Mouse (Mus musculus) heart, postnatal 36 days (tissue): Measurements from ENCODE around the gene Ccr9. TPM values are rescaled to one million over a fixed set of nuclear protein-coding genes. Genes with fewer than 3 reads are reported as not detected.

Source experiments
- DNase-seq, 2 experiments: peaks; one replicate each; pipeline ENCODE4 v3.0.0; 2021 to 2022
- intact Hi-C: fragments of 180-260 bp; cut with DNase I; formaldehyde crosslinking; loops from one replicate; pipeline ENCODE4 v1.15.1; 2025
- total RNA-seq, 2 experiments: library from RNA; stranded (reverse); gene quantifications; 2 replicates each; pipeline ENCODE4 v1.2.3; 2021

Ccr9 gene
- total RNA-seq, 2 experiments from 2014 or later: not detected

DNA sequence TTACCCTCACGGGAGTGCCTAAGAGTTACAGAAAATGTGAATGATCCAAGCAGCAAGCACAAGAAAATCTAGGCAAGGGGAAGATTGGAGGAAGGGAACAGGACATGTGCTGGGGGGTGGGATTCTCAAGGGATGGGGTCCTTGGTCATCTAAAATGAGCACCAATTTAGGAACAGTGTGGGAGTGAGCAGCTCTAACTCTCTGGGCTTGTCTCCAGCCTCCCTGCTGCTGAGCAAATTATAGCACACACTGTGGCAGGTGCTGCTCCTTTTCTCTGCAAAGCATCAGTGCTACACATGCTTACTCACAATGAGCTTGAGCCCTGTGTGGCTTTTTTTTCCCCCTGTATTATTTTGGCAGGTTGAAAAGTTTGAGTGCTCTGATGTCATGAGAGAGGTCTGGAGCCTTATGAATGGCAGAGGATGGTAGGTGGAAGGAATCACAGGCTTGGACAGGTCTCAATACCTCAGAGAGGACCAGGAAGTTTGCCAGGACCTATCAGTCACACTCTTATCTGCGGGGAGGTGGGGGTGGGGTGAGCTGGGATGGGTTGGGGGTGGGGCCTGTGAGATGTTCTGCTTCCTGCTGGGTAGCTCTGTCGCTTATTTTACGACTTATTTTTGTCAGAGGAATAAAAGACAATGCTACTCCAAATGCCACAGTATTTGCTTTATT lies 110.8 kb downstream of the Ccr9 start:
- DNase-seq: no peak
- intact Hi-C loops: no loop called here

- DNase-seq: peak; percentile 26 to 53
- intact Hi-C loops: loop anchor here (5.0 to 10.0 kb wide), 2 partner anchors 131 to 159 kb away; no protein-coding TSS in a partner anchor
Measured at GRCm38 (mm10) chr9:123796174-123796573, 117.9 kb downstream of the Ccr9 start.

- DNase-seq: no peak
- intact Hi-C loops: no loop called here
Measured at GRCm38 (mm10) chr9:123801527-123801926, 123.3 kb downstream of the Ccr9 start.

- no peak for DNase-seq
- intact Hi-C loops: no loop called here
Measured at GRCm38 (mm10) chr9:123802421-123802820, 124.2 kb downstream of the Ccr9 start.

DNA sequence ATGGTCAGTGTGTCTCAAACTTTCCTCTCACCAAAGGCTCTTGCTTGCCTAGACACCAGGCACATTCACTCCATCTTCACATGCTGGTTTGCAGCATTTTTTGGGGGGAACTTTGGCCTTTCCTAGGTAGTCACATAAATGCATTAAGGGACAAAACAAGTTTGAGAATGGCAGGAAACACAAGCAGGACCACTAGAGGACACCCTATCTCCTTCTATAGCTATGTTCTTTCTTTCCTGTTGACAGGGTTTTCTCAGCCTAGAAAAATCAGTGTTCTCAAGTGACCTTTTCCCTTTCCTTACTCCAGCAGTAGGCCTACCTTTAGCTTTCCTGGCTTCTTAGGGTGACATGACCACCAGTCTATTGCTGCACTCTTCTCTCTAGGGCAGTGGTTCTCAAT lies 124.7 kb downstream of the Ccr9 start:
- intact Hi-C loops: no loop called here
- DNase-seq: no peak

DNA sequence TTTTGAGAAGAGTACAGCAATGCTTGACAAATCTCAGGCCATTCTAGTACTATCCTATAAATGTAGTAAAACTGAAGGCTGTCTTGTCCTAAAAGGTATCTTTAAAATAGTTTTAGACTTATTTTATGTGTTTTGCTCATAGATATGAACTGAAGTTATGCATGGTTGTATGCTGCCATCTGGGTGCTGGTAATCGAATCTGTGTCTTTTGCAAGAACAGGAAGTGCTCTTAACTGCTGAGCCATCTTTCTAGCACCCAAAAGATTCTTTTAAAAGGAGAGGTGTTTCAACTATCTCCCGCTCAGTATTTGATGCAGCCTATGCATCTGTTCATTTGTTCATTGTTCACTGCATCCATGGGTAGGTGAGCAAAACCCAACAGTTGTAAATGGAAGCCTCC lies 127.0 kb downstream of the Ccr9 start:
- intact Hi-C loops: no loop called here
- DNase-seq: no peak

- DNase-seq: no peak
- intact Hi-C loops: no loop called here
Measured at GRCm38 (mm10) chr9:123806267-123806666, 128.0 kb downstream of the Ccr9 start, which contains the start of gene Cxcr6. Gene Cxcr6 (plus strand): TSS chr9:123806475.

DNA sequence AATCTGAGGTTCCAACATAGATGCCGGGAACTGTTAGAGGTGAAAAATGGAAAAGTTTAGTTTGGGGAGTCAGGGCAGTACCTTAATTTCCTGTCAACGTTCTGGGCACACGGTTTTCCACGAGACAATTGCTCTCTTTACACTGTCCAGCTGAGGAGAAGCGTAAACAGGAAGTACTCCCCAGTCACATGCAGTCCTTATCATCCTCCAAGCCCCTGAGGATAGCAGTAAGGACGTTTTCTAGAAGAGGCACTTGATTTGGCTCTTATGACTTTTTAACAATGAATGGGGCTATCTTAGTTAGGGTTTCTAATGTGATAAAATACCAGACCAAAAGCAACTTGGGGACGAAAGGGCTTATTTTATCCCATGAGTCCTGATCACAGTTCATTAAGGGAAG lies 130.3 kb downstream of the Ccr9 start:
- intact Hi-C loops: no loop called here
- peak in 1 of 2 experiments; percentile 18 for DNase-seq

DNA sequence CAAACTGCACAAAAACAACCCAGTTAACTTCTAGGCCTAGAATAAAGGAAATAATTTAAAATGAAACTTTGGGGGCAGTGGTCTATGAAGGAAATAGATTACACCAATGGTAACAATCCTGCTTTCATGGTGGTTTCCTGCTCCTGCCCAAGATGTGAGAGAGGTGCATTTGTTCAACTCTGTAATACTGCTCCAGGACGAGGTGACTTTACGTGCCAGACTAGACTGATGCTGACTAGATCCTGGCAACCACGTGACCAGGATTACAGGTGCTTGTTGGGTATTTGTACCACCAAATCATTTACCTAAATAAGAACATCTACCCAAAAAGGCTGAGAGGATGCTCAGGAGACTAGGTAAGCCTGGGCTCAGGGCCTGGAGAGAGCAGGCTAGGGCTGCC lies 133.6 kb downstream of the Ccr9 start:
- intact Hi-C loops: no loop called here
- DNase-seq: no peak

GRCm38 (mm10) chr9:123814326-123814725 lies 136.1 kb downstream of the Ccr9 start:
- DNase-seq: no peak
- intact Hi-C loops: no loop called here

DNA sequence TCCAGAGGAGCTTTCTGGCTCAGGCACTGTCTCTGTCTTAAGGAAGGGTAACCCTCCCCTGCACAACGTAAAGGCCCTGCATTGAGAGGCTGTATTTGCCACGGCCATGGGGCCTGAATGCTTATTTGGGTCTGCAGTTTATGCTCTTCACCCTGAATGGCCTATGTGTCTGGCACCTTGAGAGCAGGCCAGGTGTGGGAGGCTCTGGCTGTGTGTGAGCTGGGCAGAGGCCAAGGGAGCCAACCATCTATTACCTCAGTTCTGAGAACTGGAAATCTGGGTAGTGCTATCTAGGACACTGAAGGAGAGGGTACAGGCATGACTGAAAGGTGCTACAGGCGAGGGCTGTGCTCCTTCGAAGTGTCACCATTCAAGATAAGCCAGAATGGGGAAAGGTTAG lies 136.6 kb downstream of the Ccr9 start:
- DNase-seq: no peak
- intact Hi-C loops: no loop called here

DNA sequence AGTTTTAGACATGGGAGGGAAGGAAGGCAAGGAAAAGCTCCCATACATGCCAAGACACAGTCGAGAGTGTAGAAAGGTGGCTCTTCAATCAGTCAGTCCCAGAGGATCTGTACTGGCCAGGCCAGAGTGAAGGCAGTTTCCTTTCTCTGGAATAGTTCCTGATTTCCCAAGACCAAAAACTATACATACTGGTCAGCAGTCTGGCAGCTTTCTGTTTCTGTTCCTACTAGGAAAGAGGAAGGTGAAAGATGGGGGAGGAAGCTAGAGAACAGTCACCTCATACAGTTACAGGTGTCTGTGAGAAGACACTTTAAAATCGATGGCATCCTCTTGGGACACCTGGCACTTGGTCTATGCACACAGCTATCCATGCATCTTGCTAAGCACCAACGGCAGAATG lies 137.2 kb downstream of the Ccr9 start:
- no peak for DNase-seq
- intact Hi-C loops: no loop called here

DNA sequence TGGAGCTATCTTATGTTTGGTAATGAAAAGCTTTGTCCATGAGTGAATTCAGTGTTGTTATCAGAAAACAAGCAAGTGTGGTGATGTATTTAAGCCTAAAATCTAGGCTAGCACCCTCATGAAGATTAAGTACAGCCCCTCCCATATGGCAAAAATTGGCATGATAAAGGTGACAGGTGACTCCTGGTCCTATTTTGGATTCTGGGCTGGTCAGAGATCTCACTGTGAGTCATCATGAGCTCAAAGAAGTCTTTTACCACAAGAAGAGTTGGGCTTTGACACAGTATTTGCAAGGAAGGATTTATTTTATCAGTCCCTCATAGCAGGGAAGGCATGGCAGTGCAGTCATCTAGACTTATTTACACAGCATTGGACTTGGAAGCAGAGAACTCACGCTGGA lies 137.8 kb downstream of the Ccr9 start:
- intact Hi-C loops: no loop called here
- DNase-seq: no peak

GRCm38 (mm10) chr9:123818601-123819000 lies 140.4 kb downstream of the Ccr9 start:
- no peak for DNase-seq
- intact Hi-C loops: no loop called here

GRCm38 (mm10) chr9:123826631-123827030 lies 148.4 kb downstream of the Ccr9 start:
- DNase-seq: no peak
- intact Hi-C loops: no loop called here

GRCm38 (mm10) chr9:123828916-123829315 lies 150.7 kb downstream of the Ccr9 start:
- intact Hi-C loops: no loop called here
- no peak for DNase-seq

Other genes starting within 250 kb of the Ccr9 start
- gene Limd1, start 199.7 kb upstream of the Ccr9 start, total RNA-seq: 10 to 100 TPM; 43.2 to 43.3 TPM
- gene Sacm1l, start 148.7 kb upstream of the Ccr9 start, total RNA-seq: 10 to 100 TPM; 32.2 to 32.9 TPM
- not detected for gene Slc6a20b, start 45.9 kb upstream of the Ccr9 start, total RNA-seq
- gene Slc6a20a, start 446 bp downstream of the Ccr9 start, total RNA-seq: not detected
- 10 to 100 TPM; 42.6 to 42.7 TPM for gene Lztfl1, start 39.3 kb downstream of the Ccr9 start, total RNA-seq
- not detected for gene Cxcr6, start 128.0 kb downstream of the Ccr9 start, total RNA-seq
- 100 to 1,000 TPM; 273 to 277 TPM for gene Fyco1, start 173.5 kb downstream of the Ccr9 start, total RNA-seq
- gene Xcr1, start 183.6 kb downstream of the Ccr9 start, total RNA-seq: not detected